Mouse (Mus musculus) C2C12 (cell line): ENCODE measurements around the gene Pou2f2. TPM values are rescaled to one million over a fixed set of nuclear protein-coding genes. Genes with fewer than 3 reads are reported as not detected.

Experiments
- H3K27me3 ChIP-seq: one replicate; pipeline ENCODE4 v1.6.1; 2011; ENCODE audit not compliant: control insufficient read depth, insufficient read depth, insufficient read length
- H3K36me3 ChIP-seq: one replicate; pipeline ENCODE4 v1.6.1; 2011; ENCODE audit not compliant: control insufficient read depth, insufficient read depth
- H3K4me3 ChIP-seq: one replicate; pipeline ENCODE4 v1.5.1; 2011; ENCODE audit warnings: mild to moderate bottlenecking, control low read depth; ENCODE audit not compliant: poor library complexity, insufficient read depth, severe bottlenecking
- H3K79me2 ChIP-seq: one replicate; pipeline ENCODE4 v1.6.1; 2011; ENCODE audit not compliant: control insufficient read depth, insufficient read depth
- H3K79me3 ChIP-seq: one replicate; pipeline ENCODE4 v1.6.1; 2011; ENCODE audit warnings: low read depth, control low read depth
- H3ac ChIP-seq: one replicate; pipeline ENCODE3; 2011; ENCODE audit warnings: low read depth; ENCODE audit not compliant: control insufficient read depth, insufficient read length
- CEBPB ChIP-seq: IDR thresholded peaks from one replicate; pipeline ENCODE4 v1.6.1; 2011; ENCODE audit warnings: low read depth, mild to moderate bottlenecking, control low read depth, moderate library complexity
- CTCF ChIP-seq: IDR thresholded peaks from one replicate; pipeline ENCODE4 v1.5.1; 2011; ENCODE audit not compliant: control insufficient read depth, insufficient read depth, insufficient read length
- FOSL1 ChIP-seq: IDR thresholded peaks from one replicate; pipeline ENCODE4 v1.8.0; 2011; ENCODE audit warnings: mild to moderate bottlenecking, low read length; ENCODE audit not compliant: poor library complexity, insufficient read depth, severe bottlenecking
- MAX ChIP-seq: IDR thresholded peaks from one replicate; pipeline ENCODE4 v1.6.1; 2011; ENCODE audit warnings: mild to moderate bottlenecking, control low read depth
- MYOD1 ChIP-seq: IDR thresholded peaks from one replicate; pipeline ENCODE4 v1.6.1; 2011; ENCODE audit warnings: low read depth; ENCODE audit not compliant: control insufficient read depth, insufficient read length
- MYOG ChIP-seq: IDR thresholded peaks from one replicate; pipeline ENCODE4 v1.6.1; 2011; ENCODE audit not compliant: control insufficient read depth, insufficient read length; ENCODE audit errors: extremely low read depth
- USF1 ChIP-seq: IDR thresholded peaks from one replicate; pipeline ENCODE4 v1.6.1; 2011; ENCODE audit warnings: low read depth, mild to moderate bottlenecking, control low read depth, moderate library complexity
- polyA plus RNA-seq: library from polyadenylated mRNA; unstranded; fragments of >200 nt; fragmentation: generic; extraction: Trizol; gene quantifications from one replicate; pipeline ENCODE4 v1.2.1, GENCODE M21; 2012; ENCODE audit warnings: missing spikeins

Gene Pou2f2
- polyA plus RNA-seq, 1 experiment = 0.02 TPM

DNA sequence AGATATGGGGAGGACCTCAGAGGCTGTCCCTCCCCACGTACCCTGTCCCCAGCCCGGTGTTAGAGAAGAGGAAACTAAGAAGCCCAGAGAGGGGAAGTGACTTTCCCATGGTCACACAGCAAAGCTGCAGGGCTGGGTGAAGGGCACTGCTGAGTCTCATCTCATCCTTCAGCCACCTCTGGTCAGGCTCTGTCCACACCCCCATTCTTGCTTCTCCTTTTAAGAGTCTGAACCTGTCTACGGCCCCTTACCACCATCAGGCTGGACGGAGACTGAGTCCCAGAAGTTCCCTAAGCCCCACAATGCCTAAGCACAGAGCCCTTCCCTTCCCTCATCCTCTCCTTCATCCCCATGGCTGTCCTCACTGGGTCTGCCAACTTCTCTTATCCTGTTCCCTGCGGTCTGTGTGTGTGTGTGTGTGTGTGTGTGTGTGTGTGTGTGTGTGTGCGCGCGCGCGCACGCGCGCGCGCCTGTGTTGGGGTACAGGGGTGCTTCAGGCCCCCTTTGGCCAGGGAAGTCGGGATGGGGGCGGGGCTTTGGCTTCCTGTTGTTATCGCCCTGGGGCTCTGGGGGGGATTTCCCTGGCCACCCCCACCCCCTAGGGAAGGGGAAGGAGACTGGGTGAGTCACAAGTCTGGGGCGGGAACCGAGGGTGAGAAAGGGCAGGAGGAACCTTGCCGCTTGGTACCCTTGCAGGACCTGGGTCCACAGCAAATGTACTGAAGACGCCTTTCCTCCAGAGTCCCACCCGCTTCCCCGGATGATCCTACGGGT is 59.3 kb downstream of the Pou2f2 start:
- Histone ChIP-seq H3K36me3 (no peaks in the 10 kb centered on the region), H3K79me2 (no peaks in the 10 kb centered on the region), H3ac (no peak overlapping the region), H3K79me3 (no peaks in the 10 kb centered on the region), H3K4me3 (no peak overlapping the region), H3K27me3 (peaks cover 65% of the 10 kb centered on the region)
- TF ChIP-seq MYOG = no peak
- TF ChIP-seq MYOD1 = no peak
- no peak for TF ChIP-seq FOSL1
- no peak for TF ChIP-seq USF1
- TF ChIP-seq MAX = no peak
- no peak for TF ChIP-seq CEBPB
- no peak for TF ChIP-seq CTCF

DNA sequence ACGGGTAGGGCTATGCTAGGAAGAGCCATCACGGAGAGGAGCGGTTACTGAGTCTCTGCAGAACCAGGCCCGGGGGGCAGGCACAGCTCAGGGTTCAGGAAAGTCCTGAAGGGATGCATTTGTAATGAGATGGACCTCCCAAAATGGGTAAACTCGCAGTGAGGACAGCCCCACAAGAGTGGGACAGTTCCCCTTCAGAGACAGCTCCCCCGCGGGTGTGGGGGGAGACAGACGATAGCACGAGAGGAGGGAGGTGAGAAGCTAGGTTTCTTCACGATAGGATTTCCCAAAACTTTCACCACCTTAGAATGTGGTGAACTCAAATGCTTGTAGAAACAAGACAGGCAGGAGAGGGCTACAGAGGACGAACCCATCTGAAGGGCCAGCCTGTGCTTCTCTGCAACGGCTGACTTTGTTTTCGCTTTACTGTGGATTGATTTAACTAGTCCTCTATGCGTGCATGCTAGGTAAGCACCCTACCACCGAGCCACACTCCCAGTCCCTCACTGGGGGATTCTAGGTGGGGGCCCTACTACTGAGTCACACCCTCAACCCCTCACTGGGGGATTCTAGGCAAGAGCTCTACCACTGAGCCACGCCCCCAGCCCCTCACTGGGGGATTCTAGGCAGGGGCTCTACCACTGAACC is 66.4 kb downstream of the Pou2f2 start:
- TF ChIP-seq CEBPB = no peak
- no peak for TF ChIP-seq FOSL1
- TF ChIP-seq MYOD1 = no peak
- TF ChIP-seq MAX = no peak
- TF ChIP-seq USF1 = no peak
- no peak for TF ChIP-seq CTCF
- Histone ChIP-seq H3K4me3 (no peak overlapping the region), H3ac (no peak overlapping the region), H3K79me2 (no peaks in the 10 kb centered on the region), H3K36me3 (no peaks in the 10 kb centered on the region), H3K27me3 (peaks cover 54% of the 10 kb centered on the region), H3K79me3 (no peaks in the 10 kb centered on the region)

DNA sequence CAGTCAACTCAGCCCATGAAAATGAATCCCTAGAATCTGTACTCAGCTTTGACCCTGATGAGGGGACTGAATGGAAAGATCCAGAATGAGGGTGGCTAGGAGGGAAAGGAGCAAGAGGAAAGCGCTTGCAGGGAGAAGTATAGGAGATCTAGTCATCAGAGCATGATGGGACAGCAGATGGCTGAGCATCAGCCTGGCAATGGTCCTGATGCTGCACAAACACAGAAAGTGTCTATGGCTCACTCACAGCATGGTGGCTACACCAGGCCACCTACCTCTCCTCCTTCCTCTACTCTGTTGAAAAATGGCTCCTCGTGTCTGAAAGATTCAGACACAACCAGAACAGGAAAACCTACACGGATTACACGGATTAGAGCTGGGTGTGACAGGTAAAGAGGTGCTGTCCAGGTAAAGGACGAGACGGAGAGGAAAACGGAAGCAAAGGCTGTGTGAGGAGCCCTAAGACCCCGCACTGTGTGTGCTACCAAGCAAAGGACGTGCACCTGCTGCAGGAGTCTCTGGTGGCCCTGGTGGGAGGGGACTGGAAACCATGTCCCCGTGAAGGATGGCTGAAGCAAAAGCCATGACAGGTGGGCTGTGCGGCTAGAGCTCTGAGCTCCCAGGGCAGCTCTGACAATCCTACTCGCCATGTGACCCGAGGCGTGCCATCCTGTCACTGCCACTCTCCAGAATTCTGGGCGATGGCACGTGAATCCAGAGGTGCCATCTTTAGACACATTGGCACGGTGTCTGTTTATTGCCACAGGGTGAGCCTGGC is 67.2 kb downstream of the Pou2f2 start:
- no peak overlapping the region for H3K4me3 ChIP-seq
- no peaks in the 10 kb centered on the region for H3K36me3 ChIP-seq
- H3K79me3 ChIP-seq = no peaks in the 10 kb centered on the region
- TF ChIP-seq MYOG = no peak
- TF ChIP-seq CTCF = no peak
- no peak for TF ChIP-seq MYOD1
- TF ChIP-seq MAX = no peak
- no peak for TF ChIP-seq CEBPB
- no peak for TF ChIP-seq USF1
- TF ChIP-seq FOSL1 = no peak
- no peak overlapping the region for H3ac ChIP-seq
- no peaks in the 10 kb centered on the region for H3K79me2 ChIP-seq
- peaks cover 50% of the 10 kb centered on the region for H3K27me3 ChIP-seq

DNA sequence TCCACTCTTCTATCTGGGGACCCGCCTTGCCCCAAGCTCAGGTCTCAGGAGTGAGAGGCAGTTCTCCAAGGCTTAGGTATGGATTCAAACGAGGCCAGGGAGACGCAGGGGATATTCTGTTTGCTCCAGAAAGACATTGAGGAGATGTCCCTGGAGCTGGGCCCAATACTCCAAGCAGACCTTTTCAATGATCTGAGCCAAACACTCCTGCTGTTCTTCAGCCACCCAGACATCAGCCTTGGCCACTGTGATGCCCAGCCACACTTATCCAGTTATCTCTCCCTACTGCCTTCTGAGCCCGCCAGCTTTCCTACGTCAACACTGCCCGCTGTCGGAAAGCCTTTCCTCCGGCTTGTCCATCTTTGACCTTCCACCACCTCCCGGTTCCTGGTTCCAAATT is 69.2 kb downstream of the Pou2f2 start:
- no peaks in the 10 kb centered on the region for H3K36me3 ChIP-seq
- peaks cover 39% of the 10 kb centered on the region for H3K27me3 ChIP-seq
- no peak overlapping the region for H3ac ChIP-seq
- no peaks in the 10 kb centered on the region for H3K79me3 ChIP-seq
- no peaks in the 10 kb centered on the region for H3K79me2 ChIP-seq
- no peak overlapping the region for H3K4me3 ChIP-seq
- TF ChIP-seq CEBPB = no peak
- TF ChIP-seq MYOG = no peak
- no peak for TF ChIP-seq FOSL1
- TF ChIP-seq CTCF = no peak
- no peak for TF ChIP-seq MYOD1
- no peak for TF ChIP-seq MAX
- TF ChIP-seq USF1 = no peak

DNA sequence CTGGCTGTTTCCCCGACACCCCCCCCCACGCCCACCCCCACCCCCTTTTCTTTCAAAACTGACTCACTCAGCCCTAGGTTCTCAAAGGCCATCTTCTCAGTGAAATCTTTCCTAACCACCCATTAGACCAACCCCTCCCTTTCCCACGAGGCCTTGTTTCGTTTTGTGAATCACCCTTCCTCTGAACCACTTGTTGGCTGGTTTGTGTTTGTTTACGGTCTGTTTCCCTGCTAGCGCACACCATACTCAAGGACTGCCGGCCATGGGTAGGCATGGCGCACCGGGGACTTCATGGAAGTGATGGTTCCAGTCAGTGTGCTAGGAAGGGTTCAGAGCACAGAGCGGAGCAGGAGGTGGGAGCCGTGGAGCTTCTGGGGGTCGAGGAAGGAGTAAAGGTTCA is 70.2 kb downstream of the Pou2f2 start:
- H3K79me3 ChIP-seq = no peaks in the 10 kb centered on the region
- H3K79me2 ChIP-seq = no peaks in the 10 kb centered on the region
- H3ac ChIP-seq = no peak overlapping the region
- H3K36me3 ChIP-seq = no peaks in the 10 kb centered on the region
- no peak overlapping the region for H3K4me3 ChIP-seq
- peaks cover 35% of the 10 kb centered on the region for H3K27me3 ChIP-seq
- TF ChIP-seq CTCF (no peak), MAX (no peak), CEBPB (no peak), FOSL1 (no peak), MYOG (no peak), USF1 (no peak), MYOD1 (no peak)
